Mouse (Mus musculus) hindbrain, embryonic 14.5 days (tissue): Measurements from ENCODE around the gene Helq. TPM values are rescaled to one million over a fixed set of nuclear protein-coding genes. Genes with fewer than 3 reads are reported as not detected.

Experiments
- ATAC-seq: fragments of 200-750 bp; cut with Nextera tagmentation; 2 replicates; pipeline ENCODE4 v1.8.0; 2017; ENCODE audit warnings: moderate number of reproducible peaks, mild to moderate bottlenecking, moderate TSS enrichment, moderate library complexity; ENCODE audit not compliant: low FRiP score
- DNase-seq: peaks from one replicate; pipeline ENCODE4 v3.0.0-alpha.2; 2015; ENCODE audit warnings: low spot score
- H3K27ac ChIP-seq: fragments of 300-500 bp; sonication (generic); 2 replicates; pipeline ENCODE4 v1.5.1; 2014; ENCODE audit warnings: mild to moderate bottlenecking, moderate library complexity
- H3K27me3 ChIP-seq: fragments of 300-500 bp; sonication (generic); 2 replicates; pipeline ENCODE4 v1.6.1; 2014; ENCODE audit warnings: mild to moderate bottlenecking, low read length, mixed read lengths; ENCODE audit not compliant: control insufficient read depth, insufficient read depth
- H3K36me3 ChIP-seq: fragments of 300-500 bp; sonication (generic); replicated peaks from 2 replicates; pipeline ENCODE4 v1.6.1; 2014; ENCODE audit not compliant: control insufficient read depth, insufficient read depth
- H3K4me1 ChIP-seq: fragments of 300-500 bp; sonication (generic); replicated peaks from 2 replicates; pipeline ENCODE4 v1.6.1; 2014; ENCODE audit warnings: antibody characterized with exemption, low read length, mixed read lengths; ENCODE audit not compliant: control insufficient read depth, insufficient read depth
- H3K4me2 ChIP-seq: fragments of 300-500 bp; sonication (generic); replicated peaks from 2 replicates; pipeline ENCODE4 v1.6.1; 2014; ENCODE audit warnings: mild to moderate bottlenecking, moderate library complexity
- H3K4me3 ChIP-seq: fragments of 300-500 bp; sonication (generic); replicated peaks from 2 replicates; pipeline ENCODE4 v1.5.1; 2014; ENCODE audit warnings: mild to moderate bottlenecking, low read length
- H3K9ac ChIP-seq: fragments of 300-500 bp; sonication (generic); 2 replicates; pipeline ENCODE4 v1.6.1; 2014
- H3K9me3 ChIP-seq: fragments of 300-500 bp; sonication (generic); 2 replicates; pipeline ENCODE4 v1.6.1; 2016; ENCODE audit warnings: low read length; ENCODE audit not compliant: control insufficient read depth
- WGBS: fragments of 180-500 bp; shearing (Covaris S2); extraction: QIAGEN DNeasy Blood & Tissue Kit; methylation state at CpG from one replicate; pipeline ENCODE4 v1.1.7; 2014; 5-methylcytosine and 5-hydroxymethylcytosine counted together
- polyA plus RNA-seq: library from polyadenylated mRNA; unstranded; fragments of >200 nt; fragmentation: Nextera tagmentation; extraction: Ambion mirVana; gene quantifications from 2 replicates; pipeline ENCODE4 v1.2.1, GENCODE M21; 2014

Helq gene
- polyA plus RNA-seq, 1 experiment from 2014 or later, result 23.8 TPM

- 87% methylated on average over 5 of the region's 5 CpGs for WGBS
- Histone ChIP-seq H3K9me3 (no peaks in the 10 kb centered on the region), H3K36me3 (peaks cover 73% of the 10 kb centered on the region), H3K4me1 (peaks cover 8% of the 10 kb centered on the region), H3K4me3 (no peak overlapping the region), H3K27ac (no peak overlapping the region), H3K9ac (no peak overlapping the region), H3K4me2 (no peak overlapping the region), H3K27me3 (no peaks in the 10 kb centered on the region)
- ATAC-seq (no peak), DNase-seq (no peak)
These were observed 4.3 kb downstream of the Helq start for GRCm38 (mm10) chr5:100794084-100794483.

- H3K4me2 ChIP-seq, result no peak overlapping the region
- 88% methylated on average over 7 of the region's 7 CpGs for WGBS
- H3K27ac ChIP-seq, result no peak overlapping the region
- peaks cover under 1% of the 10 kb centered on the region for H3K4me1 ChIP-seq
- H3K4me3 ChIP-seq, result no peak overlapping the region
- ATAC-seq (no peak), DNase-seq (no peak)
- no peaks in the 10 kb centered on the region for H3K27me3 ChIP-seq
- peaks cover 92% of the 10 kb centered on the region for H3K36me3 ChIP-seq
- no peaks in the 10 kb centered on the region for H3K9me3 ChIP-seq
- H3K9ac ChIP-seq, result no peak overlapping the region
These were observed 6.1 kb downstream of the Helq start for GRCm38 (mm10) chr5:100792261-100792660.

- no peaks in the 10 kb centered on the region for H3K9me3 ChIP-seq
- DNase-seq, result no peak
- no peak overlapping the region for H3K4me2 ChIP-seq
- no peak overlapping the region for H3K4me3 ChIP-seq
- H3K36me3 ChIP-seq, result peaks cover 92% of the 10 kb centered on the region
- no peaks in the 10 kb centered on the region for H3K4me1 ChIP-seq
- no peak overlapping the region for H3K9ac ChIP-seq
- no peaks in the 10 kb centered on the region for H3K27me3 ChIP-seq
- no peak for ATAC-seq
- H3K27ac ChIP-seq, result no peak overlapping the region
- 93% methylated on average over 9 of the region's 9 CpGs for WGBS
These were observed 10.9 kb downstream of the Helq start for GRCm38 (mm10) chr5:100787527-100787926.

- no peaks in the 10 kb centered on the region for H3K9me3 ChIP-seq
- DNase-seq, result no peak
These were observed 19.4 kb downstream of the Helq start for GRCm38 (mm10) chr5:100779002-100779401.

GRCm38 (mm10) chr5:100776900-100777299 lies 21.5 kb downstream of the Helq start:
- Histone ChIP-seq H3K4me3 (no peak overlapping the region), H3K27ac (no peak overlapping the region), H3K27me3 (no peaks in the 10 kb centered on the region), H3K9ac (no peak overlapping the region), H3K4me1 (no peaks in the 10 kb centered on the region), H3K4me2 (no peak overlapping the region), H3K9me3 (no peaks in the 10 kb centered on the region), H3K36me3 (peaks cover 81% of the 10 kb centered on the region)
- DNase-seq (no peak), ATAC-seq (no peak)
- 90% methylated on average over 5 of the region's 5 CpGs for WGBS

More at GRCm38 (mm10) chr5:100779002-100779401, 19.4 kb downstream of the Helq start:
- Histone ChIP-seq H3K27me3 (no peaks in the 10 kb centered on the region), H3K4me1 (no peaks in the 10 kb centered on the region), H3K9ac (no peak overlapping the region), H3K4me3 (no peak overlapping the region), H3K4me2 (no peak overlapping the region), H3K27ac (no peak overlapping the region), H3K36me3 (peaks cover 81% of the 10 kb centered on the region)
- WGBS, result 96% methylated on average over 13 of the region's 13 CpGs
- ATAC-seq, result no peak

DNA sequence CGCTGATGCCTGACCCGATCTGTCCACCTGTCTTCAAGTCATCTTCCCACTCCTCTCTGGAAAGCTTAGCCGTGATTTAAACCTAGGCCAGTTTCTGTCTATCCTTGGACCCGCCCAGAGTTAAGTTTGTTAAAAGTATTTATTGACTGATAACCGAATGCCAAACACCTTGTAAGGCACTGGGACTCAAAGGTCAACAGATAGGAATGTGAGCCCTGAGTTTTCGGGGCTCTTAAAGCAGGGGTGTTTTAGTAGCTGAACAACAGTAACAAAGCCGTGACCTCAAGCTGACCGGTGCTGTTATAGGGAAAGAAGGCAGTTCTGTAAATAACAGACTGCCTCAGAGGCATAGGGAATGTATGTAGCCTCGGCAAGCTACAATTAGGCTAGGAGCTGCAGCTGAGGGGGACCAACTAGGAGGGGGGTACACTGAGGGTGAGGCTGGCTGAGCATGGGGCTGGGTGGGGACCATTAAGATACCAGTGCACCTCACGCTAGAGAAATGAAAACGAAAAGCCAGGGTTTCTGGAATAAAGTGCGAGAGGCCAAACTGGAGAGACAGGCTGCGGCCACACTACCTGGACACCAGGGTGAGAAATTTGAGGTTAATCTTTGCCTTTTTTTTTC lies 22.5 kb downstream of the Helq start:
- Histone ChIP-seq H3K27me3 (no peaks in the 10 kb centered on the region), H3K4me3 (no peak overlapping the region), H3K9me3 (no peaks in the 10 kb centered on the region), H3K9ac (no peak overlapping the region), H3K27ac (no peak overlapping the region), H3K4me2 (no peak overlapping the region), H3K4me1 (no peaks in the 10 kb centered on the region), H3K36me3 (peaks cover 83% of the 10 kb centered on the region)
- ATAC-seq, result no peak
- no peak for DNase-seq
- 91% methylated on average over 13 of the region's 13 CpGs for WGBS

DNA sequence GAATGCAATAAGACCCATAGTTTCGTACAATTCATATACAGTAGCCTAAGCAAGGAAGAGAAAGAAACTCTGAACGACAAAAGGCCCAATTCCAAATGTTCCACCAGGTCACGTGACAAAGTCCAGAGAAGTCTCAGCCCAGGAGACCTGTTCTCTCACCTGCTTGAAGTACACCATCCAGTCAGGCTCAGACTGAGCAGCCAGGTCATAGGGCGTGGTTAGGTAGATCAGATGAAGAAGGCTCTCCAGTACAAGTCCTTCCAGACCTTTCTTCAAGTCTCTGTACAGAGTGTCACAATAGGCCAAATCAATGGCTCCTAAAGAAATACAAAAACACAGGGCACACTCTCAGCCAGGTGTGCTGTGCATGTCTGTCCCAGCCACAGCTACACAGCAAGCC lies 26.8 kb downstream of the Helq start:
- Histone ChIP-seq H3K4me2 (no peak overlapping the region), H3K9ac (no peak overlapping the region), H3K27ac (no peak overlapping the region), H3K27me3 (no peaks in the 10 kb centered on the region), H3K36me3 (peaks cover 91% of the 10 kb centered on the region), H3K9me3 (no peaks in the 10 kb centered on the region), H3K4me3 (no peak overlapping the region), H3K4me1 (no peaks in the 10 kb centered on the region)
- WGBS, result 95% methylated on average over 4 of the region's 4 CpGs
- no peak for DNase-seq
- ATAC-seq, result no peak

DNA sequence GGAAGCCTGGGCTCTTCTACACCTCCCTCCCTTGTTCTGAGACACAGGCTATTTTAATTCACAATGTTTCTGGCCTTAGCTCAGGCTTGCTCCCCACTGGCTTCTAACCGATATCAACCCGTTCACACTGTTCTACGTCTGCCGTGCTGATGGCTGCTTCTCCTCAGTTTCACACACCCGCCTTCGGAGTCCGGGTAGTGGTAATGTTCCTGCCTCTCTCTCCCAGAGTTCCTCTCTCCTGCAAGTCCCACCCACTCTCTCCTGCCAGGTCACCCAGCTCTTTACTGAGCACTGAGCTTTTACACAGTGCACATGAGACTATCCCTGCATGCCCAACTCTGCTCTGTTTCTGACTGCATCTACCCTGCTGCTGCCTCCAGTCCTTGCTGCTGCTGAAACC lies 32.4 kb downstream of the Helq start:
- Histone ChIP-seq H3K27ac (no peak overlapping the region), H3K9me3 (no peaks in the 10 kb centered on the region), H3K4me1 (no peaks in the 10 kb centered on the region), H3K27me3 (no peaks in the 10 kb centered on the region), H3K4me2 (no peak overlapping the region), H3K36me3 (peaks cover 92% of the 10 kb centered on the region), H3K9ac (no peak overlapping the region), H3K4me3 (no peak overlapping the region)
- no peak for DNase-seq
- no peak for ATAC-seq
- WGBS, result 97% methylated on average over 7 of the region's 7 CpGs

- Histone ChIP-seq H3K4me3 (no peak overlapping the region), H3K4me1 (no peaks in the 10 kb centered on the region), H3K9ac (no peak overlapping the region), H3K27me3 (no peaks in the 10 kb centered on the region), H3K27ac (no peak overlapping the region), H3K4me2 (no peak overlapping the region), H3K9me3 (no peaks in the 10 kb centered on the region), H3K36me3 (peaks cover 56% of the 10 kb centered on the region)
- DNase-seq, result no peak
- ATAC-seq, result no peak
- WGBS, result 96% methylated on average over 7 of the region's 7 CpGs
These were observed 36.7 kb downstream of the Helq start for GRCm38 (mm10) chr5:100761736-100762135.
